Comparison of ENCODE assay signal across 12 mouse cellular contexts in genomic region chr7:48930399-48930798, GRCm38 (mm10). TPM values are rescaled to one million over a fixed set of nuclear protein-coding genes. Genes with fewer than 3 reads are reported as not detected.
A peak's percentile ranks its signal among the peaks of the same experiment; 100 is the strongest.
DNase-seq lines count a peak whose midpoint lies in the region; ATAC-seq and TF ChIP-seq lines count a peak whose summit lies in the region.
"Had no signal": no experiment of that assay in that cellular context is flagged by ENCODE, and none has a peak within 500 bp of the region (broad histone marks: within the 10 kb centered on the region; RNA-seq: fewer than 3 reads in every experiment).

No protein-coding gene starts in this region.

- H3K36me3 ChIP-seq in kidney, embryonic 16.5 days (ENCODE audit: insufficient read depth, low read length): no peaks in the 10 kb centered on the region
- no peaks in the 10 kb centered on the region for H3K36me3 ChIP-seq in hindbrain, embryonic 12.5 days
- no peaks in the 10 kb centered on the region for H3K36me3 ChIP-seq in intestine, embryonic 16.5 days (ENCODE audit: control insufficient read depth, insufficient read depth, low read length)
- H3K36me3 ChIP-seq in stomach, postnatal 0 days (ENCODE audit: control insufficient read depth, insufficient read depth, low read length): no peaks in the 10 kb centered on the region
- H3K36me3 ChIP-seq in heart, embryonic 10.5 days: no peaks in the 10 kb centered on the region
- H3K36me3 ChIP-seq: limb, embryonic 13.5 days; midbrain, embryonic 12.5 days had no signal

- no peak overlapping the region for H3K4me3 ChIP-seq in kidney, embryonic 16.5 days (ENCODE audit: low read length)
- no peak overlapping the region for H3K4me3 ChIP-seq in hindbrain, embryonic 12.5 days
- H3K4me3 ChIP-seq in intestine, embryonic 16.5 days (ENCODE audit: low read length): no peak overlapping the region
- H3K4me3 ChIP-seq in stomach, postnatal 0 days (ENCODE audit: low read depth, low read length): no peak overlapping the region
- H3K4me3 ChIP-seq in heart, embryonic 10.5 days: no peak overlapping the region
- H3K4me3 ChIP-seq: limb, embryonic 13.5 days; midbrain, embryonic 12.5 days had no signal

- 33% methylated on average over 5 of the region's 5 CpGs for WGBS in kidney, embryonic 16.5 days
- 25% methylated on average over 5 of the region's 5 CpGs for WGBS in hindbrain, embryonic 12.5 days
- WGBS in intestine, embryonic 16.5 days: 40% methylated on average over 5 of the region's 5 CpGs
- 50% methylated on average over 5 of the region's 5 CpGs for WGBS in stomach, postnatal 0 days
- 67% methylated on average over 5 of the region's 5 CpGs for WGBS in heart, embryonic 10.5 days

- TF ChIP-seq CTCF in stomach, postnatal 0 days (IDR thresholded peaks at IDR 0.05; ENCODE audit: low read depth): no peak

- H3K27ac ChIP-seq in kidney, embryonic 16.5 days (ENCODE audit: low read length): no peak overlapping the region
- no peak overlapping the region for H3K27ac ChIP-seq in hindbrain, embryonic 12.5 days
- no peak overlapping the region for H3K27ac ChIP-seq in intestine, embryonic 16.5 days (ENCODE audit: low read length)
- no peak overlapping the region for H3K27ac ChIP-seq in stomach, postnatal 0 days (replicated peaks)
- no peak overlapping the region for H3K27ac ChIP-seq in heart, embryonic 10.5 days
- H3K27ac ChIP-seq: limb, embryonic 13.5 days; midbrain, embryonic 12.5 days had no signal

- no peaks in the 10 kb centered on the region for H3K9me3 ChIP-seq in kidney, embryonic 16.5 days (ENCODE audit: low read length)
- no peaks in the 10 kb centered on the region for H3K9me3 ChIP-seq in hindbrain, embryonic 12.5 days (replicated peaks)
- H3K9me3 ChIP-seq in intestine, embryonic 16.5 days (ENCODE audit: control insufficient read depth, low read length): no peaks in the 10 kb centered on the region
- no peaks in the 10 kb centered on the region for H3K9me3 ChIP-seq in stomach, postnatal 0 days (ENCODE audit: control insufficient read depth, low read length)
- no peaks in the 10 kb centered on the region for H3K9me3 ChIP-seq in heart, embryonic 10.5 days
- H3K9me3 ChIP-seq: limb, embryonic 13.5 days; midbrain, embryonic 12.5 days had no signal

- ATAC-seq in kidney, embryonic 16.5 days (ENCODE audit: low FRiP score, low TSS enrichment): no peak
- 0 out of 2 replicates have a peak, but pooled peaks have one; percentile 11 for ATAC-seq in hindbrain, embryonic 12.5 days (ENCODE audit: low FRiP score)
- ATAC-seq in intestine, embryonic 16.5 days: no peak
- no peak for ATAC-seq in stomach, postnatal 0 days (ENCODE audit: low FRiP score, low TSS enrichment)
- ATAC-seq: forebrain, embryonic 14.5 days had no signal

- no peak overlapping the region for H3K4me2 ChIP-seq in kidney, embryonic 16.5 days (replicated peaks; ENCODE audit: low read depth, low read length)
- H3K4me2 ChIP-seq in hindbrain, embryonic 12.5 days (replicated peaks): no peak overlapping the region
- H3K4me2 ChIP-seq in intestine, embryonic 16.5 days (ENCODE audit: low read depth, low read length): no peak overlapping the region
- no peak overlapping the region for H3K4me2 ChIP-seq in stomach, postnatal 0 days (replicated peaks; ENCODE audit: low read depth)
- H3K4me2 ChIP-seq: limb, embryonic 13.5 days; midbrain, embryonic 12.5 days had no signal

- peak; percentile 64 for DNase-seq in kidney, adult 11 months
- peak; percentile 91 for DNase-seq in cerebellum, adult 11-12 months
- peak; percentile 41 to 54 for DNase-seq in layer of hippocampus, postnatal 36 days
- no peak for DNase-seq in stomach, postnatal 0 days (ENCODE audit: low spot score)
- no peak for DNase-seq in heart, embryonic 10.5 days (ENCODE audit: low spot score)
- DNase-seq: spleen, adult 18-20 months had no signal

- H3K4me1 ChIP-seq in kidney, embryonic 16.5 days (ENCODE audit: insufficient read depth, low read length): peaks cover 2% of the 10 kb centered on the region; the same call in 1 of the 2 replicates
- peaks cover 3% of the 10 kb centered on the region; the same call in 1 of the 2 replicates for H3K4me1 ChIP-seq in hindbrain, embryonic 12.5 days
- no peaks in the 10 kb centered on the region for H3K4me1 ChIP-seq in intestine, embryonic 16.5 days (ENCODE audit: control insufficient read depth, insufficient read depth, low read length)
- no peaks in the 10 kb centered on the region for H3K4me1 ChIP-seq in stomach, postnatal 0 days (replicated peaks; ENCODE audit: control insufficient read depth, insufficient read depth)
- peaks cover 29% of the 10 kb centered on the region for H3K4me1 ChIP-seq in heart, embryonic 10.5 days

- no peaks in the 10 kb centered on the region for H3K27me3 ChIP-seq in kidney, embryonic 16.5 days (ENCODE audit: insufficient read depth, low read length)
- H3K27me3 ChIP-seq in hindbrain, embryonic 12.5 days: peaks cover 12% of the 10 kb centered on the region; the same call in 1 of the 2 replicates
- H3K27me3 ChIP-seq in intestine, embryonic 16.5 days (replicated peaks; ENCODE audit: control insufficient read depth, insufficient read depth, low read length): no peaks in the 10 kb centered on the region
- no peaks in the 10 kb centered on the region for H3K27me3 ChIP-seq in stomach, postnatal 0 days (ENCODE audit: control insufficient read depth, insufficient read depth, low read length)
- no peaks in the 10 kb centered on the region for H3K27me3 ChIP-seq in heart, embryonic 10.5 days (ENCODE audit: insufficient read depth, poor library complexity, severe bottlenecking)

- no peak overlapping the region for H3K9ac ChIP-seq in kidney, embryonic 16.5 days (replicated peaks; ENCODE audit: low read length)
- no peak overlapping the region for H3K9ac ChIP-seq in hindbrain, embryonic 12.5 days
- no peak overlapping the region for H3K9ac ChIP-seq in intestine, embryonic 16.5 days (ENCODE audit: low read depth, low read length)
- H3K9ac ChIP-seq in stomach, postnatal 0 days (ENCODE audit: low read length): no peak overlapping the region
- H3K9ac ChIP-seq: limb, embryonic 13.5 days; midbrain, embryonic 12.5 days had no signal

- TF ChIP-seq EP300 in stomach, postnatal 0 days (optimal IDR thresholded peaks at IDR 0.05): no peak

RNA-seq across cellular contexts. Expression of gene Nav2, which starts 21.9 kb away (rescaled TPM):
- 22.6 and 32.8 TPM in 2 replicates for polyA plus RNA-seq in kidney, embryonic 16.5 days (2015; fragmentation: Nextera tagmentation; extraction: Ambion mirVana)
- 24.1 and 25.8 TPM in 2 replicates for polyA plus RNA-seq in hindbrain, embryonic 12.5 days (2016; fragmentation: Nextera tagmentation; extraction: Ambion mirVana)
- total RNA-seq in layer of hippocampus, postnatal 36 days (2021): 100 to 1,000 TPM in 1 of 2 experiments, 10 to 100 TPM in 1; 77.4 to 100 TPM
- 14.4 and 15.3 TPM in 2 replicates for polyA plus RNA-seq in intestine, embryonic 16.5 days (2015; fragmentation: Nextera tagmentation; extraction: Ambion mirVana)
- 6.0 TPM in 2 replicates for polyA plus RNA-seq in stomach, postnatal 0 days (2015; fragmentation: Nextera tagmentation; extraction: Ambion mirVana)
- polyA plus RNA-seq in heart, embryonic 10.5 days (2016; fragmentation: Nextera tagmentation; extraction: Ambion mirVana): 23.3 and 27.7 TPM in 2 replicates

RNA-seq across cellular contexts. Expression of gene E2f8, which starts 49.0 kb away (rescaled TPM):
- polyA plus RNA-seq in kidney, embryonic 16.5 days (2015; fragmentation: Nextera tagmentation; extraction: Ambion mirVana): 16.5 and 22.4 TPM in 2 replicates
- polyA plus RNA-seq in hindbrain, embryonic 12.5 days (2016; fragmentation: Nextera tagmentation; extraction: Ambion mirVana): 11.1 and 12.0 TPM in 2 replicates
- under 1 TPM; 0.17 to 0.30 TPM for total RNA-seq in layer of hippocampus, postnatal 36 days (2021)
- polyA plus RNA-seq in intestine, embryonic 16.5 days (2015; fragmentation: Nextera tagmentation; extraction: Ambion mirVana): 21.9 and 24.2 TPM in 2 replicates
- 4.5 and 5.0 TPM in 2 replicates for polyA plus RNA-seq in stomach, postnatal 0 days (2015; fragmentation: Nextera tagmentation; extraction: Ambion mirVana)
- polyA plus RNA-seq in heart, embryonic 10.5 days (2016; fragmentation: Nextera tagmentation; extraction: Ambion mirVana): 21.9 and 25.4 TPM in 2 replicates

Comparison
In these comparisons a context has a peak if more than half of its experiments do, and no peak if none do; other contexts are left out.
1. DNase-seq: peak in kidney, adult 11 months (single experiment), cerebellum, adult 11-12 months (single experiment) and layer of hippocampus, postnatal 36 days (2 of 2); none in stomach, postnatal 0 days (single experiment) and heart, embryonic 10.5 days (single experiment).